Mouse (Mus musculus) layer of hippocampus, adult 11-12 months (tissue): ENCODE results near the gene Taf1a.
"Not testable (repeated sequence)": the region's sequence is repeated elsewhere in the genome, so short reads cannot be mapped to it uniquely, and the experiment has no call there.

Experiments
- DNase-seq: peaks from one replicate; pipeline ENCODE4 v3.0.0; 2022; ENCODE audit warnings: low spot score

Gene Taf1a

GRCm38 (mm10) chr1:183388426-183389406 is at the start of gene Taf1a:
Gene Taf1a (plus strand): TSS chr1:183388981.
- peak; percentile 90 for DNase-seq

GRCm38 (mm10) chr1:183342902-183343301 is 45.9 kb upstream of the Taf1a start:
- not testable (repeated sequence) for DNase-seq

- peak; percentile 87 for DNase-seq
Observed at GRCm38 (mm10) chr1:183344886-183345816, 43.6 kb upstream of the Taf1a start.

GRCm38 (mm10) chr1:183345817-183346195 is 43.0 kb upstream of the Taf1a start:
- no peak for DNase-seq

- peak; percentile 75 for DNase-seq
Observed at GRCm38 (mm10) chr1:183349840-183350239, 38.9 kb upstream of the Taf1a start.

- DNase-seq, result no peak
Observed at GRCm38 (mm10) chr1:183358901-183359300, 29.9 kb upstream of the Taf1a start.

- DNase-seq, result no peak
Observed at GRCm38 (mm10) chr1:183362301-183362700, 26.5 kb upstream of the Taf1a start.

- DNase-seq, result no peak
Observed at GRCm38 (mm10) chr1:183362729-183363576, 25.8 kb upstream of the Taf1a start.

- DNase-seq, result no peak
Observed at GRCm38 (mm10) chr1:183363577-183363867, 25.3 kb upstream of the Taf1a start.

- DNase-seq, result no peak
Observed at GRCm38 (mm10) chr1:183366361-183366760, 22.4 kb upstream of the Taf1a start.

- DNase-seq, result peak; percentile 32
Observed at GRCm38 (mm10) chr1:183368601-183369400, 20.0 kb upstream of the Taf1a start.

GRCm38 (mm10) chr1:183369427-183370014 is 19.3 kb upstream of the Taf1a start, which contains the start of gene Mia3:
Gene Mia3 (minus strand): TSS chr1:183369553.
- peak; percentile 96 for DNase-seq

GRCm38 (mm10) chr1:183374728-183375127 is 14.1 kb upstream of the Taf1a start:
- no peak for DNase-seq

GRCm38 (mm10) chr1:183377045-183377444 is 11.7 kb upstream of the Taf1a start:
- DNase-seq, result no peak

- DNase-seq, result no peak
Observed at GRCm38 (mm10) chr1:183378321-183378941, 10.3 kb upstream of the Taf1a start.

- not testable (repeated sequence) for DNase-seq
Observed at GRCm38 (mm10) chr1:183379376-183379775, 9.4 kb upstream of the Taf1a start.

- DNase-seq, result no peak
Observed at GRCm38 (mm10) chr1:183381816-183382215, 7.0 kb upstream of the Taf1a start.

GRCm38 (mm10) chr1:183382621-183383020 is 6.2 kb upstream of the Taf1a start:
- no peak for DNase-seq

GRCm38 (mm10) chr1:183387421-183387820 is 1.4 kb upstream of the Taf1a start:
- DNase-seq, result not testable (repeated sequence)

- no peak for DNase-seq
Observed at GRCm38 (mm10) chr1:183403396-183403795, 14.6 kb downstream of the Taf1a start.
